Mouse (Mus musculus) liver, embryonic 11.5 days (tissue): Measurements from ENCODE around the gene Rpl4. TPM values are rescaled to one million over a fixed set of nuclear protein-coding genes. Genes with fewer than 3 reads are reported as not detected.
"Not testable (repeated sequence)": the region's sequence is repeated elsewhere in the genome, so short reads cannot be mapped to it uniquely, and the experiment has no call there.

Experiments used
- ATAC-seq: fragments of 200-750 bp; cut with Nextera tagmentation; replicated peaks from 2 replicates; pipeline ENCODE4 v1.8.0; 2017; ENCODE audit warnings: moderate number of reproducible peaks, mild to moderate bottlenecking, moderate TSS enrichment, moderate library complexity; ENCODE audit not compliant: low FRiP score
- DNase-seq: peaks from one replicate; pipeline ENCODE4 v3.0.0-alpha.2; 2017; ENCODE audit warnings: low spot score
- H3K27ac ChIP-seq: fragments of 300-500 bp; sonication (generic); 2 replicates; pipeline ENCODE4 v1.5.1; 2014; ENCODE audit warnings: mild to moderate bottlenecking, low read depth, low read length, control low read depth
- H3K27me3 ChIP-seq: fragments of 300-500 bp; sonication (generic); replicated peaks from 2 replicates; pipeline ENCODE4 v1.6.1; 2014; ENCODE audit warnings: low read length, mixed read lengths; ENCODE audit not compliant: control insufficient read depth, insufficient read depth
- H3K36me3 ChIP-seq: fragments of 300-500 bp; sonication (generic); 2 replicates; pipeline ENCODE4 v1.6.1; 2014; ENCODE audit warnings: mild to moderate bottlenecking, low read length, moderate library complexity, mixed read lengths; ENCODE audit not compliant: control insufficient read depth, insufficient read depth
- H3K4me1 ChIP-seq: fragments of 300-500 bp; sonication (generic); replicated peaks from 2 replicates; pipeline ENCODE4 v1.6.1; 2014; ENCODE audit warnings: low read length, mixed read lengths; ENCODE audit not compliant: control insufficient read depth, insufficient read depth
- H3K4me2 ChIP-seq: fragments of 300-500 bp; sonication (generic); 2 replicates; pipeline ENCODE4 v1.6.1; 2014; ENCODE audit warnings: mild to moderate bottlenecking, control low read depth, moderate library complexity
- H3K4me3 ChIP-seq: fragments of 300-500 bp; sonication (generic); 2 replicates; pipeline ENCODE4 v1.5.1; 2014; ENCODE audit warnings: low read depth, low read length, control low read depth
- H3K9ac ChIP-seq: fragments of 300-500 bp; sonication (generic); 2 replicates; pipeline ENCODE4 v1.6.1; 2014; ENCODE audit warnings: low read depth, low read length, control low read depth
- H3K9me3 ChIP-seq: fragments of 300-500 bp; sonication (generic); 2 replicates; pipeline ENCODE4 v1.6.1; 2016; ENCODE audit warnings: low read length, inconsistent platforms, mixed read lengths; ENCODE audit not compliant: control insufficient read depth
- WGBS: fragments of 180-500 bp; shearing (Covaris S2); extraction: QIAGEN DNeasy Blood & Tissue Kit; methylation state at CpG from one replicate; pipeline ENCODE4 v1.1.7; 2014; 5-methylcytosine and 5-hydroxymethylcytosine counted together
- polyA plus RNA-seq: library from polyadenylated mRNA; unstranded; fragments of >200 nt; fragmentation: Nextera tagmentation; extraction: Ambion mirVana; gene quantifications from 2 replicates; pipeline ENCODE4 v1.2.1, GENCODE M21; 2014

Gene Rpl4
- 1,747 and 1,789 TPM in 2 replicates for polyA plus RNA-seq

GRCm38 (mm10) chr9:64172816-64173665, at the start of gene Rpl4, which contains the start of gene Zwilch:
TSS of gene Rpl4 (plus strand) at chr9:64173375.
TSS of gene Zwilch (minus strand) at chr9:64173104.
- H3K27me3 ChIP-seq = no peaks in the 10 kb centered on the region
- DNase-seq (peak; percentile 85), ATAC-seq (peak; percentile 77)
- H3K9me3 ChIP-seq = no peaks in the 10 kb centered on the region
- H3K36me3 ChIP-seq = peaks cover 28% of the 10 kb centered on the region
- H3K4me1 ChIP-seq = peaks cover 14% of the 10 kb centered on the region; the same call in 1 of the 2 replicates
- under 1% methylated on average over 42 of the region's 42 CpGs for WGBS
- peak within 1 kb of the TSS; percentile 70 for H3K4me2 ChIP-seq
- peak within 1 kb of the TSS; percentile 96 for H3K9ac ChIP-seq
- peak within 1 kb of the TSS; percentile 97 for H3K4me3 ChIP-seq
- H3K27ac ChIP-seq = peak within 1 kb of the TSS; percentile 90

- WGBS = 64% methylated on average over 3 of the region's 3 CpGs
- DNase-seq, H3K4me2 ChIP-seq, H3K4me1 ChIP-seq, ATAC-seq, H3K9me3 ChIP-seq, H3K4me3 ChIP-seq, H3K9ac ChIP-seq, H3K36me3 ChIP-seq, H3K27me3 ChIP-seq, H3K27ac ChIP-seq: not testable (repeated sequence)
Measured at GRCm38 (mm10) chr9:64124846-64125245, 48.3 kb upstream of the Rpl4 start.

- ATAC-seq (no peak), DNase-seq (no peak)
- no peak overlapping the region for H3K9ac ChIP-seq
- no peak overlapping the region for H3K27ac ChIP-seq
- no peaks in the 10 kb centered on the region for H3K9me3 ChIP-seq
- no peak overlapping the region for H3K4me3 ChIP-seq
- WGBS = 64% methylated on average over 3 of the region's 3 CpGs
- H3K4me2 ChIP-seq = no peak overlapping the region
- H3K36me3 ChIP-seq = no peaks in the 10 kb centered on the region
- H3K4me1 ChIP-seq = no peaks in the 10 kb centered on the region
- H3K27me3 ChIP-seq = no peaks in the 10 kb centered on the region
Measured at GRCm38 (mm10) chr9:64125307-64125706, 47.9 kb upstream of the Rpl4 start.

- Histone ChIP-seq H3K9me3 (no peaks in the 10 kb centered on the region), H3K36me3 (no peaks in the 10 kb centered on the region), H3K4me3 (no peak overlapping the region), H3K4me1 (no peaks in the 10 kb centered on the region), H3K27ac (no peak overlapping the region), H3K9ac (no peak overlapping the region), H3K27me3 (no peaks in the 10 kb centered on the region), H3K4me2 (no peak overlapping the region)
- ATAC-seq (no peak), DNase-seq (no peak)
- WGBS = 55% methylated on average over 12 of the region's 12 CpGs
Measured at GRCm38 (mm10) chr9:64126121-64126520, 47.1 kb upstream of the Rpl4 start.

- 80% methylated on average over 6 of the region's 6 CpGs for WGBS
- ATAC-seq (no peak), DNase-seq (no peak)
- Histone ChIP-seq H3K9me3 (no peaks in the 10 kb centered on the region), H3K4me2 (no peak overlapping the region), H3K27ac (no peak overlapping the region), H3K9ac (no peak overlapping the region), H3K4me3 (no peak overlapping the region), H3K27me3 (no peaks in the 10 kb centered on the region), H3K36me3 (peaks cover 4% of the 10 kb centered on the region; the same call in 1 of the 2 replicates), H3K4me1 (no peaks in the 10 kb centered on the region)
Measured at GRCm38 (mm10) chr9:64131623-64132022, 41.6 kb upstream of the Rpl4 start.

- ATAC-seq, H3K27ac ChIP-seq, H3K9ac ChIP-seq, H3K4me1 ChIP-seq, H3K27me3 ChIP-seq, DNase-seq, H3K4me2 ChIP-seq, H3K9me3 ChIP-seq, H3K4me3 ChIP-seq: not testable (repeated sequence)
- WGBS = 12% methylated on average over 6 of the region's 6 CpGs
- H3K36me3 ChIP-seq = peaks cover 16% of the 10 kb centered on the region
Measured at GRCm38 (mm10) chr9:64138896-64139295, 34.3 kb upstream of the Rpl4 start.

GRCm38 (mm10) chr9:64139879-64140278, 33.3 kb upstream of the Rpl4 start:
- Histone ChIP-seq H3K4me2 (no peak overlapping the region), H3K4me1 (no peaks in the 10 kb centered on the region), H3K27me3 (no peaks in the 10 kb centered on the region), H3K9me3 (no peaks in the 10 kb centered on the region), H3K36me3 (peaks cover 16% of the 10 kb centered on the region), H3K9ac (no peak overlapping the region), H3K4me3 (no peak overlapping the region), H3K27ac (no peak overlapping the region)
- WGBS = 86% methylated on average over 9 of the region's 9 CpGs
- DNase-seq (no peak), ATAC-seq (no peak)

GRCm38 (mm10) chr9:64156641-64157040, 16.5 kb upstream of the Rpl4 start:
- H3K4me3 ChIP-seq = no peak overlapping the region
- no peak overlapping the region for H3K9ac ChIP-seq
- no peaks in the 10 kb centered on the region for H3K4me1 ChIP-seq
- DNase-seq (no peak), ATAC-seq (peak; percentile 64; the same call in 1 of the 2 replicates)
- H3K27ac ChIP-seq = no peak overlapping the region
- H3K36me3 ChIP-seq = peaks cover 41% of the 10 kb centered on the region
- no peaks in the 10 kb centered on the region for H3K27me3 ChIP-seq
- WGBS = 63% methylated on average over 1 of the region's 1 CpGs
- no peaks in the 10 kb centered on the region for H3K9me3 ChIP-seq
- H3K4me2 ChIP-seq = no peak overlapping the region

- Histone ChIP-seq H3K4me1 (no peaks in the 10 kb centered on the region), H3K27me3 (no peaks in the 10 kb centered on the region), H3K27ac (no peak overlapping the region), H3K36me3 (peaks cover 43% of the 10 kb centered on the region), H3K4me3 (no peak overlapping the region), H3K9me3 (no peaks in the 10 kb centered on the region), H3K4me2 (no peak overlapping the region), H3K9ac (no peak overlapping the region)
- DNase-seq (no peak), ATAC-seq (no peak)
- WGBS = 88% methylated on average over 5 of the region's 5 CpGs
Measured at GRCm38 (mm10) chr9:64160471-64160870, 12.7 kb upstream of the Rpl4 start.
